Mouse (Mus musculus): ENCODE data around the gene Cyp1a2. TPM values are rescaled to one million over a fixed set of nuclear protein-coding genes. Genes with fewer than 3 reads are reported as not detected.
"Not testable (repeated sequence)": the region's sequence is repeated elsewhere in the genome, so short reads cannot be mapped to it uniquely, and the experiment has no call there.

Gene Cyp1a2
- polyA plus RNA-seq (2011; ENCODE audit: insufficient read depth, insufficient read length, low replicate concordance, missing spikeins) = 1.5 and 9.3 TPM in 2 replicates

- Histone ChIP-seq H3K4me3 (replicated peaks; ENCODE audit: control insufficient read depth, low read depth, low read length) (no peak within 1 kb of the TSS), H3K4me1 (ENCODE audit: control insufficient read depth, insufficient read depth, low read length) (no peaks in the 10 kb centered on the region), H3K27ac (ENCODE audit: control insufficient read depth, insufficient read depth, low read depth, low read length, poor library complexity) (no peak within 1 kb of the TSS)
- no peak for TF ChIP-seq POLR2A (IDR thresholded peaks at IDR 0.05; ENCODE audit: borderline replicate concordance, control insufficient read depth, low read depth, low read length)
- TF ChIP-seq CTCF (IDR thresholded peaks at IDR 0.05; ENCODE audit: control insufficient read depth, insufficient read depth, low read length) = no peak
- WGBS = 74% methylated on average over 5 of the region's 5 CpGs
Observed at GRCm38 (mm10) chr9:57683520-57683919, at the start of gene Cyp1a2. Cyp1a2 (minus strand) TSS chr9:57683703.

DNA sequence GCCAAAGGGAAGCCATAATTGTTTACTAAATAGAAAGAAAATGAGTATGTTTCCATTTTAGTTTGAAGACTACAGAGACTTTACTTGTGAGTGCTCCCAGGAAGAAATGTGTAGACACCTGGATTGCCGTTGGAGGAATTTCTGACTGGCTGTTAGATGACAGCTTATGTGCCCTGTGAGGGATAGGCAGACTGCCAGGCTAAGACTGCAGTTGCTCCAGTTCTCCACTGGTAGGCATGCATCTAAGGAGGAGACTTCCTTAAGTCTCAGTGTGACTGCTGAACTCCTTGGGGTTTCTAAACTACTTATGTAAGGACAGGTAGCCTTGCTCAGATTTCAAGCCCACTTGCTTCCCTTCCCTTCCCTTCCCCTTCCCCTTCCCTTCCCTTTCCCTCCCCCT, 44.8 kb upstream of the Cyp1a2 start:
- TF ChIP-seq POLR2A (IDR thresholded peaks at IDR 0.05; ENCODE audit: borderline replicate concordance, control insufficient read depth, low read depth, low read length) = no peak
- H3K27ac ChIP-seq (ENCODE audit: control insufficient read depth, insufficient read depth, low read depth, low read length, poor library complexity) = no peak overlapping the region
- 97% methylated on average over 1 of the region's 1 CpGs for WGBS
- H3K4me3 ChIP-seq (replicated peaks; ENCODE audit: control insufficient read depth, low read depth, low read length) = no peak overlapping the region
- H3K4me1 ChIP-seq (ENCODE audit: control insufficient read depth, insufficient read depth, low read length) = no peaks in the 10 kb centered on the region

DNA sequence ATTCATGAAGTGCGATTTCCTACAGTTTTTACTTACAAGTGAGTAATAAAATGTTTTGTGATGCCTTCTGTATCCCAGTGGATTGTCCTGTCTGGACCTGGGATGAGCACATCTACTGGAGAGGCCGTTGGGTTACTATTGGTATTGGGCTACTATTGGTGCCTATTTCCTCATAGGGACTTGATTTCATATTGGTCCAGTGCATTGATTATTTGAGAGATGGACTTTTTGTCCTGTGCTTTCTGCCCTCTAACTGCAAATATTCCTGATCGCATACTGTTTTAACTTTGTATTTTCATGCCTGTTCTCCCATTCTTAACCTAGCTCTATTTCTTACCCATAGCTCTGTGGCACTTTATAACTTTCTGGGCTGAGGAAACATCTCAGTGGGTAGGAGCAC, 41.2 kb upstream of the Cyp1a2 start:
- Histone ChIP-seq H3K4me3 (replicated peaks; ENCODE audit: control insufficient read depth, low read depth, low read length) (no peak overlapping the region), H3K4me1 (ENCODE audit: control insufficient read depth, insufficient read depth, low read length) (no peaks in the 10 kb centered on the region; the same call in 1 of the 2 replicates), H3K27ac (ENCODE audit: control insufficient read depth, insufficient read depth, low read depth, low read length, poor library complexity) (no peak overlapping the region)
- WGBS = 90% methylated on average over 3 of the region's 3 CpGs
- TF ChIP-seq POLR2A (IDR thresholded peaks at IDR 0.05; ENCODE audit: borderline replicate concordance, control insufficient read depth, low read depth, low read length) (no peak), CTCF (IDR thresholded peaks at IDR 0.05; ENCODE audit: control insufficient read depth, insufficient read depth, low read length) (no peak)

DNA sequence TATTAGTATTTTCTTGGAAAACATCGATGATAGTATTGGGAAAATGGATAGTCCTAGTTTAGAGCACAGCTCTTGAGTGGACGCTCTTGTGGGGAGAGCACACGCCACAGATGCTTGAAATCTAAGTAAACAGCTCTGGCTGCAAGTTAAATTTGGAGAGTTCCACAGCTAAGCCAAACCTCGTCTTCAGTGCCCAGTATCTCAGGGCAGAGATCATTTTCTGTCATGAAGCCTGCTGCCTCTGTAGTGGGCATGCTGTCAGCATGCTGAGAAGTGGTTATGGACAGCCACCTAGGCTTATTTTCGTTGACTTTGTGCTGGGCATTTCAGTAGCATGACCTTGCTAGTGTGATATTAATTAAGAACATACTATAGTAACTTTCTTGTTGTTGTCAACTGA, 40.3 kb upstream of the Cyp1a2 start:
- H3K27ac ChIP-seq (ENCODE audit: control insufficient read depth, insufficient read depth, low read depth, low read length, poor library complexity) = no peak overlapping the region
- H3K4me1 ChIP-seq (ENCODE audit: control insufficient read depth, insufficient read depth, low read length) = no peaks in the 10 kb centered on the region; the same call in 1 of the 2 replicates
- no peak overlapping the region for H3K4me3 ChIP-seq (replicated peaks; ENCODE audit: control insufficient read depth, low read depth, low read length)
- TF ChIP-seq CTCF (IDR thresholded peaks at IDR 0.05; ENCODE audit: control insufficient read depth, insufficient read depth, low read length) (no peak), POLR2A (IDR thresholded peaks at IDR 0.05; ENCODE audit: borderline replicate concordance, control insufficient read depth, low read depth, low read length) (no peak)
- WGBS = 60% methylated on average over 5 of the region's 5 CpGs

DNA sequence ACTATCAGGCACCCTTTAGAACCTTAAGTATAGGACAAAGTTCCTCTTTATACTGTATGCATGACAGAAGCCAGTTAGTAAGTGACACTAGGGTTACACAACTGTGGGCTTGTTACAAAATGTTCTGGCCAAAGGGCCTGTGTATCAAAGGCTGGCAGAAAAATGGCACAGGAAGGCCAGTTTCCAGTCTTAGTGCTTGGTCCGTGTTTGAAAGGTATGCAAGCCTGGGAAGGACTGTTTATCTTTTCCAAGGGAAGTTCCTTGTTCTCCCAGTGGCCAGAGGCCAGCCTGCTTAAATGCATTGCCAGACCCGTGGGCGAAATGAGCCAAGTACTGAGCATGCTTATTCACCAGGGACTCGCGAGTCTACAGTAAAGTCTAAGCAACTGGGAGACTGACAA, 39.8 kb upstream of the Cyp1a2 start:
- Histone ChIP-seq H3K27ac (ENCODE audit: control insufficient read depth, insufficient read depth, low read depth, low read length, poor library complexity) (peak overlapping the region; percentile 61; the same call in 1 of the 2 replicates), H3K4me3 (replicated peaks; ENCODE audit: control insufficient read depth, low read depth, low read length) (no peak overlapping the region), H3K4me1 (ENCODE audit: control insufficient read depth, insufficient read depth, low read length) (no peaks in the 10 kb centered on the region; the same call in 1 of the 2 replicates)
- WGBS = 21% methylated on average over 5 of the region's 5 CpGs
- TF ChIP-seq POLR2A (IDR thresholded peaks at IDR 0.05; ENCODE audit: borderline replicate concordance, control insufficient read depth, low read depth, low read length) (no peak), CTCF (IDR thresholded peaks at IDR 0.05; ENCODE audit: control insufficient read depth, insufficient read depth, low read length) (no peak)

DNA sequence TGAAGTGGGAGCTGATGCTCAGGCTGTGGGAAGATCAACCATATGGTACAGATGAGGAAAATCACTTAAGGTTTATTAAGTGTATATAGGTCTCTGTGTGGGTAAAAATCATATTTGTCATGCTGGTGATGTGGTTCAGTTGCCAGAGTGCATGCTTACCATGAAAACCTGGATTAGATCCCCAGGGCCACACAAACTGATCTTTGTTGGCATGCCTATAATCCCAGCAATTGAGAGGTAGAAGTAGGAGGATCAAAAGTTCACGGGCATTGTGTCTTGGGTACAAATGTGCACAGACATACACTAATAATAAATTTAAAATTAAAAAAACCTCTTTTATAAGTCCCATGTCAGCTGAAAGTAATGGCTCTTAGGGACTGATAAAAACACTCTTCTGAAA, 38.9 kb upstream of the Cyp1a2 start:
- no peak overlapping the region for H3K27ac ChIP-seq (ENCODE audit: control insufficient read depth, insufficient read depth, low read depth, low read length, poor library complexity)
- H3K4me1 ChIP-seq (ENCODE audit: control insufficient read depth, insufficient read depth, low read length) = peaks cover 3% of the 10 kb centered on the region
- TF ChIP-seq POLR2A (IDR thresholded peaks at IDR 0.05; ENCODE audit: borderline replicate concordance, control insufficient read depth, low read depth, low read length) (no peak), CTCF (IDR thresholded peaks at IDR 0.05; ENCODE audit: control insufficient read depth, insufficient read depth, low read length) (no peak)
- 66% methylated on average over 1 of the region's 1 CpGs for WGBS
- H3K4me3 ChIP-seq (replicated peaks; ENCODE audit: control insufficient read depth, low read depth, low read length) = no peak overlapping the region

DNA sequence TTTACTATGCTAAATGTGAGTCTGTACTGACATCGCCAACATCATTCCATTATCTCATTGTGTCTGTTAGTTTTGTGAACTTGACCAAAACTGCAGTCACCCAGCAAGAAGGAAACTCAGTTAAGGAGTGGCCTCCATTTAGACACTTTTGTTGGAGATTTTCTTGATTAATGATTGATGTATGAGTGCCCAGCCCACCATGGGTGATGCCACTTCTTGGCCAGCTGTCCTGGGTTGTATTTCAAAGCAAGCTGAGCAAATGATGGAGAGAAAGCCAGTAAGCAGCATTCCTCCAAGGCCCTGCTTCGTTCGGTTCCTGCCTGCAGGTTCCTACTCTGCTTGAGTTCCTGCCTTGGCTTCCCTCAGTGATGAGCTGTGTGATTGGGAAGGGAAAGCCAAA, 37.2 kb upstream of the Cyp1a2 start:
- no peak for TF ChIP-seq POLR2A (IDR thresholded peaks at IDR 0.05; ENCODE audit: borderline replicate concordance, control insufficient read depth, low read depth, low read length)
- TF ChIP-seq CTCF (IDR thresholded peaks at IDR 0.05; ENCODE audit: control insufficient read depth, insufficient read depth, low read length) = no peak
- Histone ChIP-seq H3K4me3 (replicated peaks; ENCODE audit: control insufficient read depth, low read depth, low read length) (no peak overlapping the region), H3K27ac (ENCODE audit: control insufficient read depth, insufficient read depth, low read depth, low read length, poor library complexity) (no peak overlapping the region), H3K4me1 (ENCODE audit: control insufficient read depth, insufficient read depth, low read length) (peaks cover 3% of the 10 kb centered on the region)
- WGBS = 93% methylated on average over 3 of the region's 3 CpGs

DNA sequence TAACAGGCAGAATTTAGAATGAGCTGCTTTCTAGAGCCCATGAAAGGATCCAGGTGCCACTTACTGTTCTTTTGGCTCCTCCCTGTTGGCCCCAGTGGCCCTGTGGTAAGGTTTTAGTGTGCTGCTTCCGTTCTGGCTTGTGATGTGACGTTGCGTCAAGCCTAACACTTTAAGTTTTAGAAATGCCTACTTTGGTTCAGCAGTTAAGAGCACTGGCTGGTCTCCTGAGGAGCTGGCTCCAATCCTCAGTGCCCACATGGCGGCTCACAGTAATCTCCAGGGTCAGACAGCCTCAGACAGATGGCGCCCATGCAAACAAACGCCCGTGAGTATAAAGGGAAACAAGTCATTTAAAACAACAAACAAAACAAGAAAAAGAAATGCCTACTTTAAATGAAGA, 34.9 kb upstream of the Cyp1a2 start:
- Histone ChIP-seq H3K4me1 (ENCODE audit: control insufficient read depth, insufficient read depth, low read length) (peaks cover 3% of the 10 kb centered on the region), H3K4me3 (replicated peaks; ENCODE audit: control insufficient read depth, low read depth, low read length) (no peak overlapping the region), H3K27ac (ENCODE audit: control insufficient read depth, insufficient read depth, low read depth, low read length, poor library complexity) (no peak overlapping the region)
- TF ChIP-seq CTCF (IDR thresholded peaks at IDR 0.05; ENCODE audit: control insufficient read depth, insufficient read depth, low read length) (no peak), POLR2A (IDR thresholded peaks at IDR 0.05; ENCODE audit: borderline replicate concordance, control insufficient read depth, low read depth, low read length) (no peak)
- WGBS = 81% methylated on average over 7 of the region's 7 CpGs

GRCm38 (mm10) chr9:57712194-57712593, 28.7 kb upstream of the Cyp1a2 start:
- WGBS = 85% methylated on average over 2 of the region's 2 CpGs
- Histone ChIP-seq H3K27ac (ENCODE audit: control insufficient read depth, insufficient read depth, low read depth, low read length, poor library complexity) (no peak overlapping the region), H3K4me3 (replicated peaks; ENCODE audit: control insufficient read depth, low read depth, low read length) (no peak overlapping the region)

DNA sequence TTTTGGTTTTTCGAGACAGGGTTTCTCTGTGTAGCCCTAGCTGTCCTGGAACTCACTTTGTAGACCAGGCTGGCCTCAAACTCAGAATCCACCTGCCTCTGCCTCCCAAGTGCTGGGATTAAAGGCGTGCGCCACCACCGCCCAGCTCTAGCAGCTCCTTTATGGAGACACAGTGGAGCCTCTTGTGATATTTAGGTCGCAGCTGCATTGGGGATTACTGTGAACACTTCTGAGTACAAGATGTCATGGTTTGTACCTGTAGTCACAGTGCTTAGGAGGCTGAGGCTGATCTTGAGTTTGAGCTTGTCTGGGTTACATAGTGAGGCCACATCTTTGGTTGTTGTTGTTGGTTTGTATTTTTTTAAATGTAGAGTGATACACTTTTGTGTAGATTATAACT, 26.7 kb upstream of the Cyp1a2 start:
- not testable (repeated sequence) for H3K4me3 ChIP-seq (replicated peaks; ENCODE audit: control insufficient read depth, low read depth, low read length); H3K4me1 ChIP-seq (ENCODE audit: control insufficient read depth, insufficient read depth, low read length); H3K27ac ChIP-seq (ENCODE audit: control insufficient read depth, insufficient read depth, low read depth, low read length, poor library complexity)
- 78% methylated on average over 5 of the region's 5 CpGs for WGBS

More at GRCm38 (mm10) chr9:57712194-57712593, 28.7 kb upstream of the Cyp1a2 start:
- H3K4me1 ChIP-seq (ENCODE audit: control insufficient read depth, insufficient read depth, low read length) = no peaks in the 10 kb centered on the region
- TF ChIP-seq CTCF (IDR thresholded peaks at IDR 0.05; ENCODE audit: control insufficient read depth, insufficient read depth, low read length) (0 out of 2 replicates have a peak, but pooled peaks have one; percentile 5), POLR2A (IDR thresholded peaks at IDR 0.05; ENCODE audit: borderline replicate concordance, control insufficient read depth, low read depth, low read length) (no peak)

All from bone marrow, adult 2 months (tissue).